Mouse (Mus musculus): ENCODE measurements around the gene Mdk.

DNA sequence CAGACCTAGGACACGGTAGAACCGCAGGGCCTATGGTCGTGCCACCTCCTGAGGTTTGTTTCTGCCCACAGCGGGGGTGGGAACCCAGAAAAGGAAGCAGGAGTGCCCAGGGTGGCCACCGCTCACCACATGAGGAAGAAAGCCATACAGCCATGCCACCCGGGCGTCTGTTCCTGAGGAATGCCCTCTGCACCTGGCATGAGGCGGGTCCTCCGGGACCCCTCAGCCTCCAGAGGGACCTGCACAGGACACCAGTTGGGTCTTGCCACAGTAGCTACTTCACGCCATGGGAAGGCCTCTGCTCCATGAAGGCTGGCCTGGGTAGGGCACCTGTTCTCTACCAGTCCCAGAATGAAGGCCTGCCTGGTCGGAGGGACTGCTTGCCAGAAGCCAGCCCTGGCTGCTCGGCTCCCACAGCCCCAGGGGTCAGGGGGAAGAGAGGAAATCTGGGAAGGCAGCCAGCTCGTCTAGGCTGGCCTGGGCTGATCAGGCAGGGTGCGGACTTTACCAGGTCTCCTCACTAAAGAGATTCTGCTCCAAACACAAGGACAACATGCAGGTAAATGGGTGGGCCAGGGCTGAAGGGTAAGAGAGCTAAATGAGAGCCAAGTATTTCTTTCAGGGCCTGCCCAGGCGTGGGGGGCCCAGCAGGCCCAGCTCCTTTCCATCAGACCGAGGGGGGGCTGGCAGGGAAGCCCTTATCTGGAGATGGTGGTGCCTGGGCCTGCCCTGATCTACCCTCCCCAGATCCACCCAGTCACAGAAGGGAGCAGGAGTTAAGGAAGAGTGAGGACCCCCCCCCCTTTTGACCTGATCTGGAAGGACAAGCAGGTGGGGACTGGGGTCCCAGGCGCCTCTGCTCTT, 17.5 kb upstream of the Mdk start:
- no peak for TF ChIP-seq CTCF (IDR thresholded peaks at IDR 0.05; ENCODE audit: low read depth, low read length)
- no peak for TF ChIP-seq POLR2A (IDR thresholded peaks at IDR 0.05; ENCODE audit: extremely low read depth, insufficient read depth, low read length)
